Mouse (Mus musculus) forelimb bud, embryonic 11.5 days (tissue): ENCODE measurements around the gene Dhrs11.

ENCODE experiments used
- DNase-seq: peaks from one replicate; pipeline ENCODE4 v3.0.0-alpha.2; 2012; ENCODE audit warnings: low read depth, low spot score

Gene Dhrs11

DNA sequence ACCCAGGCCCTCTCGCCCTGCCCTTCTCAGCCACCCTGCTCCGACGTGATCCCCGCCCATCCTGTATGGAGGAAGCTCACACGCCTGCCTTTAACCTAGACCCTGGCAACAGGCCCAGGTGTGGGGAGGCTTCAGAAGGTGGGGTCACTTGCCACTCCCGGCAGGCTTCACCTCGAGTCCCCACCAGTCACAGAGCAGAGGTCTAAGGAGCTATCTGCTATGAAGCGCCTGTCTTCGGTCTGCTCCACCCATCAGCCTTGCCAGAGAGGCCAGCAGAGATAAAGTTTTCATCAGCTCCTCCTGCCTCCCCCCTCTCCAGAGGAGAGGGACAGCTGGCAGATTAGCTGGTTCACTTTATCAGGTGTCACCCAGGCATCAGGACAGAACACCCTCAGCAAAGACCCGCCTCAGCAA is 5.3 kb downstream of the Dhrs11 start:
- no peak for DNase-seq

DNA sequence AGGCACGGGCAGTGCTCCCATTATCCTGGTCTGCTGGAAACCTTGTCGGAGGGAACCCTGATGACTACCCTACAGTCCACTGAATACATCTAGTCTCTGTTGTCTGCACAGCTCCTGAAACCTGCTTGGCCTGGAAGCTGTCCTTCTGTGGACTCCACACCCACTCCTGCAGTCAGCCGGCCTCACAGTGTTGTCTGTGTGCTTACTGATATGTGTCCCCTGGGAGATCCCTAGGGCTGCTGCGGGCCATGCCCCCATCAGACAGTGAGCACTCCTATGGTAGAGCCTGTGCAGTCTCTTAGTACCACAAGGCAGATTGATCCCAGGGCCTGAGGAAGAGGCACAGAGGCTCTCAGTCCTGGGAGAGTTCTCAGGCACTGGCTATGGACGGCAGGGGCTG is 6.3 kb downstream of the Dhrs11 start:
- no peak for DNase-seq

DNA sequence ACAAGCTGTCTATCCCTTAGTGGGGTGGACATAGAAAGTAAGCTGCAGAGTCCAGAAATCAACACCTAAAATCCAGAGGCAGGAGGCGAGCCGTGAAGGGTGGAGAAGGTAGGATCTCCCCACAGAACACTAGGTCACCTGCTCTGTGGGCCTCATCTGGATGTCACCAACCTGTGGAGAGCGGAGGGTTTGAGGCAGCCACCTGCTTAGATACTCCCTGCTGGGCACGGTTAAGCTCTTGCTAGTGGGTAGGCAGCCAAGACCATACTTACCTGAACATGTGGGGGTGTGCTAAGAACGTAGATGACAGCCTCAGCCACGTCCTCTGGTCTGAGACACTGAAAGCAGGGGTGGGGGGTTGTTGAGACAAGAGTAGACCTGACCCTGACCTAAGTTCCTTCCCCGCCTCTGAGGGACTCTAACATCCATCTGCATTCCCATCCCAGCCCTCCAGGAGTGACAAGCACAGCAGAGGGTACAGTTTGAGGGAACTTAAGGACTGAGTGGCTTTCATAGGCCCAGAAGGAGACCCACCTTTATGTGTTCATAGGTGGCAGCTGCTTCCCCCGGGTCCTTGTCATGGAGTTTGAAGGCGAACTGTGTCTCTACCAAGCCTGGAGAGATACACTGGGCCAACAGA is 7.5 kb downstream of the Dhrs11 start:
- DNase-seq: no peak

DNA sequence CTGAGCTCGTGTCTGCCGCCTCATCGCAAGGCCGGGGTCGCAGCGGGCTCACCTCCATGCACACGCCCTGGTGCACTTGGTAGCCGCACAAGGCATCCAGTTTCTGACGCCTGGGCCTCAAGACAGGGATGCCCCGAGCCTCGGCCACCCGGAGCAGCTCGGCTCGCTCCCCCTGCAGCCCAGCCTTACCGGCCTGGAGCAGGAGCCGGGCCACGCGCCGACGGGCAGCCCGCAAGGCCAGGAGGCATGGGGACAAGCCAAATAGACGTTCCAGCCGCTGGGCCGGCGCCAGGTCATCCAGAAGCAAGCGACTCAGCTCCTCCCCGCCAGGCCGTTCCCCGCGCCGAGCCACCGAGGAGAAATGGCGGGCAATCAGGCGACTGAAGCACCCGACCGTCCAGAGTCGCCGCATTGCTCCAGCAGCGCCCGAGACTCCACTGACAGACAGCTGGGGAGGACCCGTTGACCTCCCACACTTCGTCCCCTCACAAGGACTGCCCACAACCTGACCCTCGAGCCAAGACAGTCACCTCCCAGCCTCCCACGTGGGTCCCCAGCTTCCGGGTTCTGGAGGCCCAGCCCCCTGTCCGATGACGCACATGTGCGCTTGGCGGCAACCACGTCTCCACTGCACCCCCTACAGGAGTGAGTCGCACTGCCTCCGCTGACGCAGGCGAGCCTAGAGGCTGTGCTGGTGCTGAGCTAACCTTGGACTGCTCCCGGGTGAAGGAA is 9.7 kb downstream of the Dhrs11 start, which contains the start of gene Mrm1:
TSS of gene Mrm1 (minus strand) at position 555 of the 732 bp plus-strand sequence.
- DNase-seq: peak; percentile 93

DNA sequence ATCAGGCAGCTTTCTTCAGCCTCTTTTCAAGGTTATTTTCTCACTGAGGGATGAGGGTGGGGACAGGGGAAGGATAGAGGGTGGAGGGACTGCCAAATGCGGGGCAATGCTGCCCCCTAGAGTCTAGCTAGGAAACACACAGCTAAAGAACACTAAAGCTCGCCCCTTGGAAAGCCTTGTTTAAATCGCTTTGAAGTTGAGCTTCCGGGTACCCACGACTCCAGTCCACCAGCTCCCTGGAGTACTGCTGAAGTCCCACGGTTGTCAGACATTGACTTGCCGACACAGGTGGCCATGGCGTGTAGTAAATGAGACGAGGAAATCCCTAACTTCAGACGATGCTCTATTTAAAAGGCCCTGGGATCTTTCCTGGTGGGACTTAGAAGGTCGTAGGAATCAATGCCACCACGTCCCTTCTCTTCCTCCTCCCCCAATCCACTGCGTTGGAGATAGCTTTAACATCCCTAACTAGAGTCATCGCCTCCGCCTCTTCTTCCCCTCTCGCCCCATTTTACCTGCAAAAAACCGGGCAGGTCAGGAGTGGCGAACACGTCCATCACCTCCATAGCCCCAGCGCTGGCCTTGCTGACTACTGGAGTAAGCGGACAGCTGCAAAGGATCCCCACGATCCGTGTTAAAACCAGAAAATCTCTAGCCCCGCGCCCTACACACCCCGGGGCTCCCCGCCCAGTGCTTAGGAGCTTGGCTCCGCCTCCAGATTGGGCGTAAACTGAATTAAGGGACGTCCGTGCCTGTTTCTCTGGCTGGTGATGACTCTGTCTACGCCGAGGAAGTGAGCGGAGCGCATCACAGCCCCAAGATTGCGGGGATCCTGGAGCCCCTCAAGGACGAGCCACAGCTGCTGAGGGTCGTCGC is 10.5 kb downstream of the Dhrs11 start:
- peak; percentile 82 for DNase-seq

GRCm38 (mm10) chr11:84817362-84817761 is 11.4 kb downstream of the Dhrs11 start:
- no peak for DNase-seq

- DNase-seq: peak; percentile 80
Observed at GRCm38 (mm10) chr11:84813724-84814510, 14.9 kb downstream of the Dhrs11 start.

DNA sequence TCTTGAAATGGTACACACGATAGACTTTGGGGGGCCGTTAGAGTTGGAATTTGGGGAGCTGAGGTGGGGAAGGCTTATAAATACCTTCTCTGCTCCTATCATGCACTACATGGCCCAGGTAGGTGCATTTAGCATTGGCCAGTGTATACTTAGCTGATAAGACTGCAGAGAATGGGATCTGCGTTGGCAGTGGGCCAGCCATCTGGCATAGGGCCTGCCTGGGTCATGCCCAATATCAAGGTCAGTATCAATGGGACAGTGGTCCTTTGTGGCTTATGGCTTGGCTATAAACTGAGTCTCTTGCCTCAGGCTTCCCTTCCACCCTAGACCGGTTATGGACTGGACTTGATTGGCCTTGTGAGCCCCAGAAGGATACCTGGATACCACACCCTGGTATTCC is 24.4 kb downstream of the Dhrs11 start:
- DNase-seq: no peak

- DNase-seq: peak; percentile 87
Observed at GRCm38 (mm10) chr11:84797627-84798353, 31.0 kb downstream of the Dhrs11 start.

DNA sequence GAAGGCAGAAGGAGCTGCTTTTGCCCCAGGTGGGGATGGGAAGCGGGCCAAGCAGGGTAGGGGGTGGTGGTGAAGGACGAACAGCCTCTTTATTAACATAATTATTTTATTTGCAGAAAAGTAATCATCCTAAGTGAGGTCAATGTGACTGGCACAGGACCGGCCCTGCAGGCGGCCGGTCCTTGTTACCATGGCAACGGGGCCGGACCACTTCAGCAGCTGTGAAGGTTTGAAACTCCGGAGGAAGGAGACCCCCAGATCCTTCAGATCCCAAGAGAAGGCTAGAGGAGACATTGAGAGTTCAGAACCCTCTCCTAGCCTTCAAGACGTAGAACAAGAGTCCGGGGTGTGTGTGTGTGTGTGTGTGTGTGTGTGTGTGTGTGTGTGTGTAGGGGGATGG is 31.8 kb downstream of the Dhrs11 start:
- no peak for DNase-seq

DNA sequence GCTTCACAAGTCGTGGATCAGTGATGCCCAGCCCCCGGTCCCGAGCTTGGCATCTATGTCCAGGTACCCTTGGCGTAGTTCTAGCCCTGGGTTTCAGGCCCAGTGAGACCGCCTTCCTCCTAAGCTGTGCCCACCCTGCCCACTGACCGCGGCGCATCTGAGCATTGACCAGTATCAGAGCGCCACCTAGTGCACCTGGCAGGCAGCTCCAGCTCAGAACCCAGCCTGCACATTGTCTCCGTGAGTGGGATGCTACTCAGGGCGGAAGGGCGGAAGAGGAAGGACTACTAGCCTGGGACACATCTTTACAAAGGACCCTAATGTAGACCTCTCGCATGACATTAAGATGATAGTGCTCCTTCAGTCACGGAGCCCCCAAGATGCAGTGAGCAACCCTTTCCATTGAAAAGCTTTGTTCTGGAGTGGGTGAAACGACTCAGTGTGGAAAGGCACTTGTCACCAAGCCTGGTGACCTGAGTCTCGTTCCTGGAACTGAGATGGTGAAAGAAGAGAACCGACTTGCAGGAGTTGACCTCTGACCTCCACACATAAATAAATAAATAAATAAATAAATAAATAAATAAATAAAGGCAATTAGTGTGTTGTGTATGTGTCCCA is 34.2 kb downstream of the Dhrs11 start:
- peak; percentile 73 for DNase-seq

DNA sequence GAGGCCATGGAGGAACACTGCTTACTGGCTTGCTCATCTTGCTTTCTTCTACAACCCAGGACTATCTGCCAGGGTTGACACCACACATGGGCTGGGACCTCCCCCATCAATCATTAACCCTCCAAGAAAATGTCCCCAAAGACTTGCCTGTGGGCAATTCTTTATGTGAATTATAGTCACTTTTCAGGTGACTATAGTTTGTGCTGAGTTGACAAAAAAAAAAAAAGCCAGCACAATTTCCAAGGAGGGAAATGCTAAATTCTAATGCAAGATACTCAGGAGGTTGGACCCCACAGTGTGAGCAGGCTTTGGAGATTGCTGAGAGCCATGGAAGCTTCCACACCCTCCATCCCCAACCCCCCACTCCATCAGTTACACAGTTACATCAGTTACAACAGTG is 35.2 kb downstream of the Dhrs11 start:
- DNase-seq: no peak

- DNase-seq: no peak
Observed at GRCm38 (mm10) chr11:84790383-84790782, 38.4 kb downstream of the Dhrs11 start.

DNA sequence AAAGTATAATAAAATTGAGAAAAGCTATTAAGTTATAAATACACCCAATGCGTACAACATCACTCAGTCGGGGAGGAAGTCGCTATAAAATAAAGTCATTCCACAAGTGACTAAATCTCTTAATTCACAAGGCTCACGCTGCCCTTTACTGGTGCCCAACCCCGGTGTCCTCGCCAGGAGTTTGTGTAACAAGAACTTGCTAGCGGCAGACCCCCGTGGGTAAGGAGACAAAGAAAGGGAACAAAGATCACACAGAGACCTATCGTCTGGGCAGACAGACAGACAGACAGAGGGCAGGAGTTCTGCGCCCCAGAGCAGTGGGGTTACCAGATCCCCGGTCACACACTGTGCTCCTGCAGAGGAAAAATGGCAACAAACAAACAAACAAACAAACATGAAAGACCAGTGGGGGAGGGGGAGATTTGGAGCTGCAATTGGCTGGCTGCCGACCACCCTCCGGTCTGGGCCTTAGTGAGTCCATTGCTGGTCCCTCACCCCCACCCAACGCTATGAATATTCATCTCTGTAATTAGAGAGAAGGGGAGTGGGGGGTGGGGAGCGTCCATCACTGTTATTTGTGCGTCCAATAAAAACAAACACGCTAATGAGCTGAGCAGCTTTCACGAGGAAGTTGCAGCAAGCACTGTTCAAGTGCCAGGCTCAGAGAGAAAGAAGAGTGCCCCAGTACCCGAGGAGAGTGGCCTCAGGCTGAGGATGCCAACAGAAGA is 48.5 kb downstream of the Dhrs11 start:
- peak; percentile 40 for DNase-seq

GRCm38 (mm10) chr11:84775560-84775959 is 53.2 kb downstream of the Dhrs11 start:
- no peak for DNase-seq

- DNase-seq: no peak
Observed at GRCm38 (mm10) chr11:84774870-84775514, 53.8 kb downstream of the Dhrs11 start.
